Mouse (Mus musculus) ES-Bruce4 (cell line): Measurements from ENCODE around the gene Atad5.

Source experiments
- CTCF ChIP-seq: IDR thresholded peaks from one replicate; pipeline ENCODE4 v1.8.1; 2011; ENCODE audit warnings: low read depth, low read length
- EP300 ChIP-seq: IDR thresholded peaks from 2 replicates; pipeline ENCODE4 v1.6.1; 2011; ENCODE audit warnings: low read depth, low read length; ENCODE audit not compliant: insufficient read depth
- POLR2A ChIP-seq: IDR thresholded peaks from one replicate; pipeline ENCODE4 v1.8.1; 2011; ENCODE audit warnings: low read length; ENCODE audit not compliant: insufficient read depth

DNA sequence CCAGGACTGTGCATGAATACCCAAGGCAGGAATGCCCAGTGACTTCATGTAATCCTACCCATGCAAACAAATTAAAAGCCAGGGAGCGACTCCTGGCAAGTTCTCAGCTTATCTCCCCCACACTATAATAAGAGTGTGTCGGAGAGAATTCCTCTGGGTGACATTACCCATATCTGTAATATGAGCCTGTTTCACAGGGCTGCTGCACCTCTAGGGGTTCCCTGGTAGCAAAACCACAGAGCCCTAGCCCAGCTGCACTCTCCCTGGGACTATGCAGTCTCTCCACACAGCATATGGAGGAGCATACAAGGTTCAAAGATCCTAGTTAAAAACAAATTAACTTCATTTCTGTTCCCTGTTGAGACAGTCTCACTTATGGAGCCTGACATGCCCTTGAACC, 39.1 kb upstream of the Atad5 start:
- TF ChIP-seq CTCF (no peak), POLR2A (no peak), EP300 (no peak)
